Mouse (Mus musculus) embryo, embryonic 9.5 days (tissue): ENCODE results near the gene Rbpms2.
A peak's percentile ranks its signal among the peaks of the same experiment; 100 is the strongest.

Experiments used
- DNase-seq: peaks from one replicate; pipeline ENCODE4 v3.0.0-alpha.2; 2017; ENCODE audit errors: extremely low spot score

Gene Rbpms2

GRCm38 (mm10) chr9:65629025-65629766 is at the start of gene Rbpms2:
Rbpms2 (plus strand) TSS chr9:65629648.
- DNase-seq = peak; percentile 59

GRCm38 (mm10) chr9:65579781-65580371 is 49.6 kb upstream of the Rbpms2 start, which contains the start of gene Plekho2:
Plekho2 (minus strand) TSS chr9:65580040.
- DNase-seq = peak; percentile 100

- DNase-seq = peak; percentile 87
Measured at GRCm38 (mm10) chr9:65580401-65581256, 48.8 kb upstream of the Rbpms2 start.

GRCm38 (mm10) chr9:65583045-65583444 is 46.4 kb upstream of the Rbpms2 start:
- DNase-seq = no peak

GRCm38 (mm10) chr9:65586406-65587269 is 42.8 kb upstream of the Rbpms2 start, which contains the start of gene Pif1:
Pif1 (plus strand) TSS chr9:65587160.
- peak; percentile 90 for DNase-seq

GRCm38 (mm10) chr9:65587270-65587572 is 42.2 kb upstream of the Rbpms2 start:
- DNase-seq = no peak

GRCm38 (mm10) chr9:65587573-65588358 is 41.7 kb upstream of the Rbpms2 start:
- DNase-seq = peak; percentile 61

- no peak for DNase-seq
Measured at GRCm38 (mm10) chr9:65589091-65589490, 40.4 kb upstream of the Rbpms2 start.

- DNase-seq = no peak
Measured at GRCm38 (mm10) chr9:65592721-65593120, 36.7 kb upstream of the Rbpms2 start.

- no peak for DNase-seq
Measured at GRCm38 (mm10) chr9:65593596-65593995, 35.9 kb upstream of the Rbpms2 start.

GRCm38 (mm10) chr9:65598765-65599249 is 30.6 kb upstream of the Rbpms2 start:
- peak; percentile 52 for DNase-seq

- DNase-seq = no peak
Measured at GRCm38 (mm10) chr9:65600951-65601350, 28.5 kb upstream of the Rbpms2 start.

- no peak for DNase-seq
Measured at GRCm38 (mm10) chr9:65603401-65604102, 25.9 kb upstream of the Rbpms2 start.

GRCm38 (mm10) chr9:65605471-65606136 is 23.8 kb upstream of the Rbpms2 start:
- DNase-seq = peak; percentile 92

- no peak for DNase-seq
Measured at GRCm38 (mm10) chr9:65606321-65607109, 22.9 kb upstream of the Rbpms2 start.

GRCm38 (mm10) chr9:65607120-65607519 is 22.3 kb upstream of the Rbpms2 start:
- DNase-seq = no peak

GRCm38 (mm10) chr9:65611969-65612486 is 17.4 kb upstream of the Rbpms2 start:
- no peak for DNase-seq

- DNase-seq = no peak
Measured at GRCm38 (mm10) chr9:65613098-65613497, 16.4 kb upstream of the Rbpms2 start.
